8 mouse cellular contexts compared by ENCODE assay signal in genomic region chr1:73363549-73364299, GRCm38 (mm10).
A peak's percentile ranks its signal among the peaks of the same experiment; 100 is the strongest.
DNase-seq lines count a peak whose midpoint lies in the region; ATAC-seq and TF ChIP-seq lines count a peak whose summit lies in the region.

No protein-coding gene starts in this region.

- peak; percentile 42 for DNase-seq in liver, embryonic 11.5 days (ENCODE audit: low spot score)
- DNase-seq in liver, postnatal 0 days, result no peak
- peak; percentile 88 for DNase-seq in limb, embryonic 14.5 days (ENCODE audit: low spot score)
- DNase-seq in frontal cortex, postnatal 14 days (ENCODE audit: low spot score in 2 of 2), result no peak

- peak overlapping the region; percentile 16; the same call in 1 of the 2 replicates for H3K27ac ChIP-seq in liver, embryonic 11.5 days (ENCODE audit: low read depth, low read length)
- H3K27ac ChIP-seq in liver, postnatal 0 days (ENCODE audit: low read depth), result no peak overlapping the region
- 0 out of 2 replicates have a peak overlapping the region, but pooled peaks have one; percentile 11 for H3K27ac ChIP-seq in forebrain, embryonic 15.5 days (replicated peaks)
- peak overlapping the region; percentile 68 for H3K27ac ChIP-seq in hindbrain, embryonic 13.5 days
- H3K27ac ChIP-seq in limb, embryonic 14.5 days (replicated peaks; ENCODE audit: low read depth, low read length), result peak overlapping the region; percentile 82
- peak overlapping the region; percentile 65 for H3K27ac ChIP-seq in neural tube, embryonic 15.5 days (replicated peaks)

- H3K4me1 ChIP-seq in liver, embryonic 11.5 days (replicated peaks; ENCODE audit: control insufficient read depth, insufficient read depth, low read length), result no peaks in the 10 kb centered on the region
- no peaks in the 10 kb centered on the region for H3K4me1 ChIP-seq in liver, postnatal 0 days (ENCODE audit: insufficient read depth)
- peaks cover 16% of the 10 kb centered on the region for H3K4me1 ChIP-seq in forebrain, embryonic 15.5 days
- H3K4me1 ChIP-seq in hindbrain, embryonic 13.5 days (replicated peaks), result peaks cover 28% of the 10 kb centered on the region
- peaks cover 39% of the 10 kb centered on the region for H3K4me1 ChIP-seq in limb, embryonic 14.5 days (ENCODE audit: control insufficient read depth, insufficient read depth, low read length)
- H3K4me1 ChIP-seq in neural tube, embryonic 15.5 days, result peaks cover 29% of the 10 kb centered on the region

- H3K9ac ChIP-seq in liver, embryonic 11.5 days (ENCODE audit: low read depth, low read length), result no peak overlapping the region
- H3K9ac ChIP-seq in liver, postnatal 0 days (replicated peaks), result no peak overlapping the region
- H3K9ac ChIP-seq in forebrain, embryonic 15.5 days (replicated peaks), result no peak overlapping the region
- H3K9ac ChIP-seq in hindbrain, embryonic 13.5 days, result no peak overlapping the region
- H3K9ac ChIP-seq in limb, embryonic 14.5 days (ENCODE audit: low read depth, low read length, severe bottlenecking), result no peak overlapping the region
- H3K9ac ChIP-seq in neural tube, embryonic 15.5 days (replicated peaks), result no peak overlapping the region

- ATAC-seq in liver, embryonic 11.5 days (replicated peaks; ENCODE audit: low FRiP score), result 0 out of 2 replicates have a peak, but pooled peaks have one; percentile 31
- no peak for ATAC-seq in liver, postnatal 0 days
- ATAC-seq in forebrain, embryonic 15.5 days (replicated peaks), result peak; percentile 73
- peak; percentile 78 for ATAC-seq in hindbrain, embryonic 13.5 days (ENCODE audit: low FRiP score)
- ATAC-seq in limb, embryonic 14.5 days (ENCODE audit: low FRiP score, low read depth), result peak; percentile 92
- ATAC-seq in neural tube, embryonic 15.5 days (ENCODE audit: low FRiP score), result peak; percentile 83
- no peak for ATAC-seq in megakaryocyte, adult 5-6 weeks (ENCODE audit: poor library complexity, severe bottlenecking)

- no peaks in the 10 kb centered on the region for H3K9me3 ChIP-seq in liver, embryonic 11.5 days (ENCODE audit: control insufficient read depth, low read length)
- no peaks in the 10 kb centered on the region for H3K9me3 ChIP-seq in liver, postnatal 0 days (ENCODE audit: low read length)
- no peaks in the 10 kb centered on the region for H3K9me3 ChIP-seq in forebrain, embryonic 15.5 days
- no peaks in the 10 kb centered on the region for H3K9me3 ChIP-seq in hindbrain, embryonic 13.5 days
- no peaks in the 10 kb centered on the region for H3K9me3 ChIP-seq in limb, embryonic 14.5 days (ENCODE audit: control insufficient read depth, low read length)
- H3K9me3 ChIP-seq in neural tube, embryonic 15.5 days (replicated peaks), result no peaks in the 10 kb centered on the region

- no peak for TF ChIP-seq CTCF in liver, postnatal 0 days (IDR thresholded peaks at IDR 0.05; ENCODE audit: low read depth)

- no peak overlapping the region for H3K4me3 ChIP-seq in liver, embryonic 11.5 days (ENCODE audit: low read depth, low read length)
- no peak overlapping the region for H3K4me3 ChIP-seq in liver, postnatal 0 days (ENCODE audit: low read depth, low read length)
- H3K4me3 ChIP-seq in forebrain, embryonic 15.5 days, result no peak overlapping the region
- no peak overlapping the region for H3K4me3 ChIP-seq in hindbrain, embryonic 13.5 days
- no peak overlapping the region for H3K4me3 ChIP-seq in limb, embryonic 14.5 days (replicated peaks; ENCODE audit: low read length)
- H3K4me3 ChIP-seq in neural tube, embryonic 15.5 days (replicated peaks), result no peak overlapping the region

- TF ChIP-seq EP300 in liver, postnatal 0 days (IDR thresholded peaks at IDR 0.05; ENCODE audit: low read depth), result no peak

- WGBS in liver, embryonic 11.5 days, result 23% methylated on average over 7 of the region's 7 CpGs
- 27% methylated on average over 7 of the region's 7 CpGs for WGBS in liver, postnatal 0 days (ENCODE audit: insufficient replicate concordance)
- 4% methylated on average over 7 of the region's 7 CpGs for WGBS in forebrain, embryonic 15.5 days
- 7% methylated on average over 7 of the region's 7 CpGs for WGBS in hindbrain, embryonic 13.5 days
- 4% methylated on average over 7 of the region's 7 CpGs for WGBS in limb, embryonic 14.5 days
- 4% methylated on average over 7 of the region's 7 CpGs for WGBS in neural tube, embryonic 15.5 days

- no peaks in the 10 kb centered on the region for H3K27me3 ChIP-seq in liver, embryonic 11.5 days (replicated peaks; ENCODE audit: control insufficient read depth, insufficient read depth, low read length)
- H3K27me3 ChIP-seq in liver, postnatal 0 days (ENCODE audit: insufficient read depth, low read length), result no peaks in the 10 kb centered on the region
- no peaks in the 10 kb centered on the region for H3K27me3 ChIP-seq in forebrain, embryonic 15.5 days
- no peaks in the 10 kb centered on the region for H3K27me3 ChIP-seq in hindbrain, embryonic 13.5 days
- H3K27me3 ChIP-seq in limb, embryonic 14.5 days (ENCODE audit: control insufficient read depth, insufficient read depth, low read length), result no peaks in the 10 kb centered on the region
- no peaks in the 10 kb centered on the region for H3K27me3 ChIP-seq in neural tube, embryonic 15.5 days (replicated peaks)

- no peak overlapping the region for H3K4me2 ChIP-seq in liver, embryonic 11.5 days
- no peak overlapping the region for H3K4me2 ChIP-seq in liver, postnatal 0 days (ENCODE audit: low read depth, low read length)
- H3K4me2 ChIP-seq in forebrain, embryonic 15.5 days (replicated peaks), result 0 out of 2 replicates have a peak overlapping the region, but pooled peaks have one; percentile 8
- peak overlapping the region; percentile 22 for H3K4me2 ChIP-seq in hindbrain, embryonic 13.5 days
- peak overlapping the region; percentile 9; the same call in 1 of the 2 replicates for H3K4me2 ChIP-seq in limb, embryonic 14.5 days (replicated peaks; ENCODE audit: low read depth, low read length, severe bottlenecking)
- peak overlapping the region; percentile 35 for H3K4me2 ChIP-seq in neural tube, embryonic 15.5 days

- H3K36me3 ChIP-seq in liver, embryonic 11.5 days (ENCODE audit: control insufficient read depth, insufficient read depth, low read length), result no peaks in the 10 kb centered on the region
- H3K36me3 ChIP-seq in liver, postnatal 0 days (replicated peaks; ENCODE audit: insufficient read depth, low read length), result no peaks in the 10 kb centered on the region
- H3K36me3 ChIP-seq in forebrain, embryonic 15.5 days, result no peaks in the 10 kb centered on the region
- H3K36me3 ChIP-seq in hindbrain, embryonic 13.5 days, result no peaks in the 10 kb centered on the region
- H3K36me3 ChIP-seq in limb, embryonic 14.5 days (ENCODE audit: control insufficient read depth, insufficient read depth, low read length), result no peaks in the 10 kb centered on the region
- no peaks in the 10 kb centered on the region for H3K36me3 ChIP-seq in neural tube, embryonic 15.5 days

- no peak for TF ChIP-seq POLR2A in limb, embryonic 14.5 days (IDR thresholded peaks at IDR 0.05; ENCODE audit: borderline replicate concordance, extremely low read depth, insufficient read depth, insufficient read length)

Comparison
In these comparisons a context has a peak if more than half of its experiments do, and no peak if none do; other contexts are left out.
1. ATAC-seq: peak in liver, embryonic 11.5 days (single experiment), forebrain, embryonic 15.5 days (single experiment), hindbrain, embryonic 13.5 days (single experiment), limb, embryonic 14.5 days (single experiment) and neural tube, embryonic 15.5 days (single experiment); none in liver, postnatal 0 days (single experiment) and megakaryocyte, adult 5-6 weeks (single experiment).
2. DNase-seq: peak in liver, embryonic 11.5 days (single experiment) and limb, embryonic 14.5 days (single experiment); none in liver, postnatal 0 days (single experiment) and frontal cortex, postnatal 14 days (0 of 2).
3. H3K4me2 ChIP-seq: peak in forebrain, embryonic 15.5 days (single experiment), hindbrain, embryonic 13.5 days (single experiment), limb, embryonic 14.5 days (single experiment) and neural tube, embryonic 15.5 days (single experiment); none in liver, embryonic 11.5 days (single experiment) and liver, postnatal 0 days (single experiment).